Mouse (Mus musculus) embryo, embryonic 10.5 days (tissue): ENCODE data around the gene Scn11a.

Experiments
- DNase-seq: peaks from one replicate; pipeline ENCODE4 v3.0.0-alpha.2; 2015; ENCODE audit warnings: low spot score

The Scn11a gene

GRCm38 (mm10) chr9:119825297-119825696 is at the start of gene Scn11a:
Gene Scn11a (minus strand): TSS chr9:119825456.
- no peak for DNase-seq

- DNase-seq: no peak
Measured at GRCm38 (mm10) chr9:119854170-119854569, 28.9 kb upstream of the Scn11a start.

GRCm38 (mm10) chr9:119853071-119853846 is 28.0 kb upstream of the Scn11a start:
- DNase-seq: no peak

GRCm38 (mm10) chr9:119852347-119853030 is 27.2 kb upstream of the Scn11a start:
- peak; percentile 18 for DNase-seq

DNA sequence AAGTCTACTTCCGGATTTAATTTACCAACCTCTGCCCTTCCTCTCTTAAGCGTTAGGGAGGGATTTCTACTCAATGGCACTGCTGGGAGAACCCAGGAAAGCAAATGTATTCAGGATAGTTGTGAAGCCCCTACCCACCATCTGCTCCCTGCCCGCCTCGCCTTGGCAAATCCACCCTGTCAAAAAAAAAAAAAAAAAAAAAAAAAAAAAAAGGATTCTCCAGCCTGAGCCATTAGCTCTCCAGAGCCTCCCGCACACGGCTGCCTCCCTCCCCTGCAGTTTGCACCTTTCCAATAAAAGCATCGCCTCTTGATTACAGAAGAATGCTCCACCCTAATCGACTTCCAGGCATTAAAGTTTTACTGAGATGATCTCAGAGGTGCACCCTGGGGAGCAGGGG is 24.0 kb upstream of the Scn11a start:
- DNase-seq: no peak

DNA sequence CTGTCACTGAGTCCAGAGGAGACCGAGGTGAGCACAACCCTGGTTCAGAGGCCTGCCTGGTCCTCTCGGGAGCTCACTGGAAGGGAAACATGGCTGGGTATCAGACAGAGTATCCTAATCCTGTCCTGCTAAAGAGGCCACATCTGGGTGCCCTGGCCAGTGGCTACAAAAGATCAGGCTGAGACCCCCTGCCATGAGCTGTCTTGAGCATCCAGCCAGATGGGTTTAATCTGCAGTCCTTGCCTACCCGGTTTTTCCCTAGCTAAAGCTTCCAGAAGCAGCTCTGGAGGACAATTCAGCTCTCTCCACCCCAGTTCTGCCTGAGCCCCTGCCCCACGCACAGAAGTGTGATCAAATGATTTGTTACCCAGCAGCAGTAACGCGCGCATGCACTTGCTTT is 23.4 kb upstream of the Scn11a start:
- peak; percentile 14 for DNase-seq

GRCm38 (mm10) chr9:119847187-119847586 is 21.9 kb upstream of the Scn11a start:
- DNase-seq: no peak

DNA sequence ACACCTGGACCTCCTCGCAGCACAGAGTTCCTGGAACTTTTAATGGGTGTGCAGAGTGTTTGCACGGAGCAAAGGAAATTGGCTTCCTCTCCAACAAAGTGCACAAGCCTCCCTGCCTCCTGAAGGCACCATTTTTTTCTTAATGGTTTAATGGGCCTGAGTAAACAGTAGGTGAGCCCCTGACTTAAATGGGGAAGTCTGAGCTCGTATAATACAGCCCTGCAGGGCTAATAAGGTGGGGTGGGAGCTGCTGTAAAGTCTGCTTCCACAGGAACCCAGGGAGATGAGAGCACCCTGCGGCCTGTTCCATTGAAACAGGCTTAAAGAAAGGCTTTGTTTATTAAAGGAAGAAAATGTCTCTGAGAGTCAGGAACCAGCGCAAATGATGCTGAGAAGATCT is 19.5 kb upstream of the Scn11a start:
- no peak for DNase-seq

GRCm38 (mm10) chr9:119843549-119843948 is 18.3 kb upstream of the Scn11a start:
- no peak for DNase-seq

GRCm38 (mm10) chr9:119842541-119843169 is 17.4 kb upstream of the Scn11a start:
- peak; percentile 19 for DNase-seq

DNA sequence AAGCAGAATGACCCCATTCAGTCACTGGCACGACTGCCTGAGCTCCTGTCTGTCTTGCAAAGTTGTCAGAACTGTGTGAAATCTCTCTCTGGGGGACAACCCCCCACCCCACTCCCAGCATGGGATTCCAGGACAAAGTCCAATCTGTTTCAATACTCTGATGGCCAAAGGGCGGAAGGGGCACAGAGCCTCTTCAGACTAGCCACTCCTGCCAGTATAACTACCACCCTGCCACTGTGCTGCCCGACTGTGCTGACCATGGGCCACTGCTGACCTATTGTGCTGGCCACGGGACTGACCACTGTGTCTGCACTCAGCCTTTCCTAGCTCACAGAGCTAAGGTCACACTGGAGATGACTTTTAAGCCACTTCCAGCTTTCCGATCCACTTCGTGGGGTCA is 16.8 kb upstream of the Scn11a start:
- DNase-seq: peak; percentile 10

- no peak for DNase-seq
Measured at GRCm38 (mm10) chr9:119841159-119841558, 15.9 kb upstream of the Scn11a start.

DNA sequence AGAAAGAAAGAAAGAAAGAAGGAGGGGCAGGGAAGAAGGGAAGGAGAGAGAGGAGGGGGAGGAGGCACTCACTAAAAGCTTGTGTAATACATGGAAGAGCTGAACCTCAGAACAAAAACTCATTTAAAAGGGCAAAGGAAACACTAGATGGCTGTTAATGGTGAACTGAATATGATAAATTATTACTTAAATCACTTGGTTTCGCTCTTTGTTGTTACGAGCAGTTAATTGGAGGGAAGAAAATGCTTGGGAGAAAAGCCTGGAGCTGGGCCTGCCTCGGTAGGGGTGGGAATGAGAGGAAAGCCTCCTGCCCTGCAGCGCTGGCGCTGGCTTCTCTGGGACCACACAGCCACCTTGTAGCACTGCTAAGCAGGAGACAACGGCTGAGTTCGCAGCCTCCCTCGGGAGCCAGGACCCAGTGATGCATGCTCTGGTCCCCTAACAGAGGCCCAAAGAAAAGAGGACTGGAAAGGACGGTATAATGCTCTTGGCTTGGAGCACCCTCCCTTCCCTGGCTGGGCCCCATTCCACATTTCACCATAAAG is 10.4 kb upstream of the Scn11a start:
- no peak for DNase-seq

DNA sequence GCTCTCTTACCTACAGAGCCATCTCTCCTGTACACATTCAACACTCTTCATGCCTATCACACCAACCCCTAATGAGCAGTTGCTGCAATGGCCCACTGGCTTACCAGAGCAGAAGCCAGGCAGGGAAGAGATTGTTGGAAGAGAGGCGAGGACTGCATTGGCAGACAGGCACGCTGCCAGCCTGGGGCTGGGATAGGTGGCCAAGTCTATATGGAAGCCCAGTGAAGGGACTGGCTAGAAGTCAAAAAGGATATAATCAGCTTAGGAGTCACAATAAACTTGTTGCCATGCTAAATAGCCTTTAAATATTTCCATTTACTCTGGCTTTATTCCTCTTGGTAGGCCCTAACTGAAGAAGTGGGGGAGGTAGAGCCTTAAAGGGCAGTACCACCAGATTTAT is 5.7 kb upstream of the Scn11a start:
- DNase-seq: no peak

GRCm38 (mm10) chr9:119823722-119824121 is 1.5 kb downstream of the Scn11a start:
- no peak for DNase-seq

- DNase-seq: no peak
Measured at GRCm38 (mm10) chr9:119813631-119814030, 11.6 kb downstream of the Scn11a start.

GRCm38 (mm10) chr9:119806491-119806890 is 18.8 kb downstream of the Scn11a start:
- no peak for DNase-seq

GRCm38 (mm10) chr9:119804501-119804847 is 20.8 kb downstream of the Scn11a start:
- no peak for DNase-seq

GRCm38 (mm10) chr9:119803845-119804500 is 21.3 kb downstream of the Scn11a start:
- DNase-seq: no peak

DNA sequence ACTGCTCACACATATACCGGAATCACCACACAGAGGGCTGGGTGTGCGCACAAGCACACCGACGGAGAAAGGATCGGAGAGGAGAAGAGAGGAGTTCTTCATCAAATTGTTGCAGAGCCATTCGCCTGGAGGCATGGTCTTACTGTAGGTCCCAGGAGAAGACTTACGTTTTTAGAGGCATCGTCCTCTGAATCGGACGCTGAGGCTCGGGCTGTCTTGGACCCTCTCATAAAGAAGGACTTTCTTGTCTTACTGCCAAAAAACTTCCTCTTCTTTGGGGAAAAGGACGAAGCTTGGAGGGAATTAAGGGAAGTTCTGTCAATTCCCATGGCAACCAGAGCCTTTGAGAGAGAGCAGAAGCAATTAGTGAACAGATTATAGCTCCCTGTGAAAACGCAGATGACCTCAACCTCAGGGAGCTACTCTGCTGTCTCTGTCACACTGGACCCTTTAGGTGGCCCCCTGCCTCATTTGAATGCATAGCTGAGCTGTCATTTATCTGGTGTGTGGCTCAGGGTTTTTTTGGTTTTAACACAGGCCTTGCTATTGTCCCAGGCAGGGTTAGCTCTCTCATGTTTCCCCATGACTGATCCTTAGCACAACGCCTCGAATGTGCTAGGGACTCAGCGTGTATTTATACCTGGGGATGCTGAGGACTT is 22.0 kb downstream of the Scn11a start:
- peak; percentile 62 for DNase-seq

DNA sequence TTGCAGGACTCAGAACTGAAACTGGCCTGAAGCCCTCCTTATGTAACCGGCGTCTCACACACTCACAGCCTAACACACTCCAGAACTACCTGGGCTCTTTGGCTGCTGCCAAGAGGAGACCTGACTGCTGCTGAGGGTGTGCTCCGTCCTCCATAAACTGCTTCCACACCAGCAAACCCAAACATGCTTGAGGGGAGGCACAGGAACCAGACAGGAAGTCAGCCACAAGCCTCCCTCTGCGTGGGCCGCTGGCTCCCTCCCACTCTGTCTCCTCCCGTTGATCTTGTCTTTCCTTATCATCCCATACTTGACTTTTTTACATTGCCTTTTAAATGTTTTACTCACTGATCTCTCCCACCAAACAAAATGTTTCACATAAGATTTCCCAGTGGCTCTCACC is 23.8 kb downstream of the Scn11a start:
- DNase-seq: no peak

GRCm38 (mm10) chr9:119796791-119797190 is 28.5 kb downstream of the Scn11a start:
- DNase-seq: no peak
